Mouse (Mus musculus): Measurements from ENCODE around the gene Cd55b.

The Cd55b gene

DNA sequence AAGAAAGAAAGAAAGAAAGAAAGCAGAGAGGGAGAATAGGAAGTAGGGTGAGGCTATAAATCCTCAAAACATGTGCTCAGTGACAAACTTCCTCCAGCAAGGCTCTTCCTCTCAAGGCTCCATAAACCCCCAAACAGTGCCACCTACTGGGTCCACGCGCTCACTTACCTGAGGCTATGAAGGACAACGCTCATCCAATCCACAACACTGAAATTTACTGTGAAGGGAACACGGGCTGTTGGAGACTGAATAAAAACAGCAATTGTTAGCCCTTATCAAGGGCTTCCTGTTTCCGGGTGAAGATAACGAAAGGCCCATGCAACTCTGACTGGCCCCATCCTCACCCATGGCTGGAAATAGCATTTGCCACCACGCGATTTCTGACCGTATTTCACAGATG, 80.4 kb downstream of the Cd55b start:
- no peak for DNase-seq (ENCODE audit: extremely low read depth, insufficient read length, low spot score)
